Mouse (Mus musculus) heart, postnatal 4 days (tissue): ENCODE data around the gene Ccdc36. TPM values are rescaled to one million over a fixed set of nuclear protein-coding genes. Genes with fewer than 3 reads are reported as not detected.

Experiments used
- DNase-seq: peaks from one replicate; pipeline ENCODE4 v3.0.0; 2021
- total RNA-seq, 2 experiments: library from RNA; stranded (reverse); gene quantifications; 2 replicates each; pipeline ENCODE4 v1.2.3; 2021

Gene Ccdc36
- total RNA-seq, 2 experiments from 2014 or later = 0.10 to 0.11 TPM

DNA sequence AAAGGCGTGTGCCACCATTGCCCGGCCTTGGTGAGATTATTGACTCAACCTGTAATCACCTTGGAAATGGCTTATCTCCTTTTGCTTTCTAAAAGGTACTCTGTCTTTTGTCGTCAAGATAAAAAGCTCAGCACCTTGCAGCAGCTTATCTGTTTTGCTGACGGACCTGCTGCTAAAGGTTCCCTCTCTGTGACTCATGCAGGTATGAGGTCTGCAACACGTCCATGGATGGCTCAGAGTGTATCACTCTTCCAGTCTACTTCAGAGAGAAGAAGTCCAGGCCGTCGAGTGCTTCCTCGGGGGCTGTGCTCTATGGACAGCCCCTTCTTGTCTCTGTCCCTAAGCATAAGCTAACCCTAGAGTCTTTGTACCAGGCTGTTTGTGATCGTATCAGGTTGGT is 50.0 kb downstream of the Ccdc36 start:
- DNase-seq = no peak

Other genes starting within 250 kb of the Ccdc36 start
- under 1 TPM; 0.07 to 0.11 TPM for gene Bsn, start 238.1 kb downstream of the Ccdc36 start, total RNA-seq
- gene Dag1, start 164.5 kb downstream of the Ccdc36 start, total RNA-seq = 100 to 1,000 TPM; 307 to 326 TPM
- 10 to 100 TPM; 19.3 to 21.2 TPM for gene Nicn1, start 138.1 kb downstream of the Ccdc36 start, total RNA-seq
- gene Amt, start 131.6 kb downstream of the Ccdc36 start, total RNA-seq = 1 to 10 TPM; 3.6 to 6.0 TPM
- 100 to 1,000 TPM; 341 to 348 TPM for gene Rhoa, start 122.4 kb downstream of the Ccdc36 start, total RNA-seq
- 10 to 100 TPM; 15.9 to 19.1 TPM for gene Tcta, start 122.3 kb downstream of the Ccdc36 start, total RNA-seq
- 100 to 1,000 TPM; 159 to 185 TPM for gene Gpx1, start 89.6 kb downstream of the Ccdc36 start, total RNA-seq
- gene Usp4, start 80.6 kb downstream of the Ccdc36 start, total RNA-seq = 100 to 1,000 TPM; 105 to 108 TPM
- 1 to 10 TPM in 1 of 2 experiments, under 1 TPM in 1; 0.64 to 1.1 TPM for gene 1700102P08Rik, start 35.7 kb downstream of the Ccdc36 start, total RNA-seq
- not detected for gene BC048562, start 8.0 kb upstream of the Ccdc36 start, total RNA-seq
- gene Ccdc71, start 32.0 kb upstream of the Ccdc36 start, total RNA-seq = 10 to 100 TPM; 27.0 to 28.4 TPM
- gene Klhdc8b, start 33.1 kb upstream of the Ccdc36 start, total RNA-seq = 10 to 100 TPM; 43.9 to 45.6 TPM
- gene Lamb2, start 51.3 kb upstream of the Ccdc36 start, total RNA-seq = 100 to 1,000 TPM; 217 to 229 TPM
- gene Usp19, start 62.1 kb upstream of the Ccdc36 start, total RNA-seq = 100 to 1,000 TPM; 108 to 109 TPM
- gene Qars, start 79.2 kb upstream of the Ccdc36 start, total RNA-seq = 10 to 100 TPM; 75.7 to 83.6 TPM
- gene Qrich1, start 88.3 kb upstream of the Ccdc36 start, total RNA-seq = 10 to 100 TPM; 93.5 to 94.0 TPM
- gene Impdh2, start 131.8 kb upstream of the Ccdc36 start, total RNA-seq = 10 to 100 TPM; 77.5 to 79.6 TPM
- 10 to 100 TPM; 57.0 to 64.2 TPM for gene Ndufaf3, start 138.9 kb upstream of the Ccdc36 start, total RNA-seq
- gene Dalrd3, start 141.4 kb upstream of the Ccdc36 start, total RNA-seq = 10 to 100 TPM; 20.6 to 21.6 TPM
- gene Wdr6, start 150.3 kb upstream of the Ccdc36 start, total RNA-seq = 10 to 100 TPM; 36.6 to 40.0 TPM
- gene P4htm, start 169.2 kb upstream of the Ccdc36 start, total RNA-seq = 10 to 100 TPM; 13.2 to 13.4 TPM
- 10 to 100 TPM; 60.7 to 76.7 TPM for gene Arih2, start 220.9 kb upstream of the Ccdc36 start, total RNA-seq
- 100 to 1,000 TPM; 206 to 213 TPM for gene Slc25a20, start 233.6 kb upstream of the Ccdc36 start, total RNA-seq